Mouse (Mus musculus): ENCODE data around the gene Pappa. TPM values are rescaled to one million over a fixed set of nuclear protein-coding genes. Genes with fewer than 3 reads are reported as not detected.

Pappa gene
- total and polyA plus RNA-seq, 3 experiments, result not detected

- H3K27me3 ChIP-seq (ENCODE audit: control insufficient read depth in 1 of 2, insufficient read depth in 2 of 2, low read length in 2 of 2), result no peaks in the 10 kb centered on the region
- no peak overlapping the region for H3K27ac ChIP-seq (ENCODE audit: control insufficient read depth, low read depth, low read length)
- TF ChIP-seq MAZ (IDR thresholded peaks at IDR 0.05; ENCODE audit: low read depth, low read length) (no peak), MYB (IDR thresholded peaks at IDR 0.05; ENCODE audit: low read depth, low read length) (no peak), MEF2A (IDR thresholded peaks at IDR 0.05; ENCODE audit: extremely low read depth, insufficient replicate concordance, low read depth, low read length, poor library complexity, severe bottlenecking) (no peak), NELFE (IDR thresholded peaks at IDR 0.05; ENCODE audit: low read depth, low read length) (no peak), EP300 (IDR thresholded peaks at IDR 0.05; ENCODE audit: low read depth in 1 of 2, low read length in 2 of 2) (no peak), CHD1 (IDR thresholded peaks at IDR 0.05; ENCODE audit: low read depth, low read length) (no peak), POLR2AphosphoS5 (IDR thresholded peaks at IDR 0.05; ENCODE audit: borderline replicate concordance, low read depth, low read length) (no peak), ZMIZ1 (IDR thresholded peaks at IDR 0.05; ENCODE audit: low read depth, low read length) (no peak), E2F4 (IDR thresholded peaks at IDR 0.05; ENCODE audit: borderline replicate concordance, low read depth, low read length) (no peak), ZKSCAN1 (IDR thresholded peaks at IDR 0.05; ENCODE audit: low read depth, low read length) (no peak), SIN3A (IDR thresholded peaks at IDR 0.05; ENCODE audit: low read length) (no peak)
- no peak overlapping the region for H3K9ac ChIP-seq (ENCODE audit: control insufficient read depth, low read depth, low read length, poor library complexity, severe bottlenecking)
- H3K4me1 ChIP-seq (ENCODE audit: control insufficient read depth in 1 of 2, insufficient read depth in 2 of 2, low read length in 2 of 2), result no peaks in the 10 kb centered on the region
- H3K36me3 ChIP-seq (ENCODE audit: control insufficient read depth in 1 of 2, insufficient read depth in 2 of 2, low read length in 2 of 2), result no peaks in the 10 kb centered on the region
- H3K4me3 ChIP-seq (ENCODE audit: control insufficient read depth in 1 of 2, insufficient read depth in 1 of 2, low read depth in 2 of 2, low read length in 2 of 2), result no peak overlapping the region
- no peaks in the 10 kb centered on the region for H3K79me2 ChIP-seq (ENCODE audit: control insufficient read depth, insufficient read depth, low read length, poor library complexity)
- no peaks in the 10 kb centered on the region for H3K9me3 ChIP-seq (replicated peaks; ENCODE audit: insufficient read depth, low read length)
- no peak for DNase-seq (ENCODE audit: low read depth, low spot score)
Observed at GRCm38 (mm10) chr4:65267066-65267465, 143.1 kb downstream of the Pappa start.

GRCm38 (mm10) chr4:65269996-65270395 lies 146.0 kb downstream of the Pappa start:
- Histone ChIP-seq H3K36me3 (ENCODE audit: control insufficient read depth in 1 of 2, insufficient read depth in 2 of 2, low read length in 2 of 2) (no peaks in the 10 kb centered on the region), H3K4me1 (ENCODE audit: control insufficient read depth in 1 of 2, insufficient read depth in 2 of 2, low read length in 2 of 2) (no peaks in the 10 kb centered on the region), H3K27ac (ENCODE audit: control insufficient read depth, low read depth, low read length) (no peak overlapping the region), H3K9ac (ENCODE audit: control insufficient read depth, low read depth, low read length, poor library complexity, severe bottlenecking) (no peak overlapping the region), H3K79me2 (ENCODE audit: control insufficient read depth, insufficient read depth, low read length, poor library complexity) (no peaks in the 10 kb centered on the region), H3K9me3 (replicated peaks; ENCODE audit: insufficient read depth, low read length) (no peaks in the 10 kb centered on the region), H3K4me3 (ENCODE audit: control insufficient read depth in 1 of 2, insufficient read depth in 1 of 2, low read depth in 2 of 2, low read length in 2 of 2) (no peak overlapping the region), H3K27me3 (ENCODE audit: control insufficient read depth in 1 of 2, insufficient read depth in 2 of 2, low read length in 2 of 2) (no peaks in the 10 kb centered on the region)
- DNase-seq (ENCODE audit: low read depth, low spot score), result no peak
- no peak for TF ChIP-seq ZKSCAN1 (IDR thresholded peaks at IDR 0.05; ENCODE audit: low read depth, low read length)
- no peak for TF ChIP-seq MEF2A (IDR thresholded peaks at IDR 0.05; ENCODE audit: extremely low read depth, insufficient replicate concordance, low read depth, low read length, poor library complexity, severe bottlenecking)
- TF ChIP-seq BHLHE40 (IDR thresholded peaks at IDR 0.05; ENCODE audit: borderline replicate concordance, low read depth, low read length), result no peak
- no peak for TF ChIP-seq NRF1 (IDR thresholded peaks at IDR 0.05; ENCODE audit: insufficient read depth, low read depth, low read length, poor library complexity, severe bottlenecking)
- TF ChIP-seq EP300 (IDR thresholded peaks at IDR 0.05; ENCODE audit: low read depth in 1 of 2, low read length in 2 of 2), result no peak
- no peak for TF ChIP-seq ZC3H11A (IDR thresholded peaks at IDR 0.05; ENCODE audit: low read depth, low read length)
- TF ChIP-seq MXI1 (IDR thresholded peaks at IDR 0.05; ENCODE audit: low read depth, low read length), result no peak
- no peak for TF ChIP-seq NELFE (IDR thresholded peaks at IDR 0.05; ENCODE audit: low read depth, low read length)
- TF ChIP-seq POLR2AphosphoS5 (IDR thresholded peaks at IDR 0.05; ENCODE audit: borderline replicate concordance, low read depth, low read length), result no peak
- TF ChIP-seq CHD1 (IDR thresholded peaks at IDR 0.05; ENCODE audit: low read depth, low read length), result no peak
